In the genomic region with DNA sequence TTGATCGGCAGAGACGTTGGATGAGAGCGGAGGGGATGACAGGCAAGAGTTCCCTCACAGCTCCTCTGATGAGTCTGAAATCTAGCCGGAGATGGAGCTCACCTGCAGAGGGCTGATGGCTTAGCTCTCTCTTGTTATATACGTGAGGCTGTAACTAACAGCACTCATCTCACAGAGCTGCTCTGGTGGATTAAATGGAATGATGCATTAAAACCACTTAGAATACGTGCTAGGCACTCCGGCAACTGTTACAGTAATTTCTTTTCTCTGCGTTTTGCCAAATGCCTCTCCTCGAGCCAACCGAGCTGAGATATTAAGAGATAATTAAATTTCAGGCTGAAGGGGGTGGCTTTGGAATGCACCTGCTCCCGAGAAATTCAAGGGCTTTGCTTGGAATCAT, we compare ENCODE assay signal across 17 mouse cellular contexts.
DNase-seq lines count a peak whose midpoint lies in the region; ATAC-seq and TF ChIP-seq lines count a peak whose summit lies in the region.
"Had no signal": no experiment of that assay in that cellular context is flagged by ENCODE, and none has a peak within 500 bp of the region (broad histone marks: within the 10 kb centered on the region; RNA-seq: fewer than 3 reads in every experiment).

No protein-coding gene starts in this region.

- H3K36me3 ChIP-seq in hindbrain, embryonic 13.5 days: no peaks in the 10 kb centered on the region
- H3K36me3 ChIP-seq in hindbrain, embryonic 10.5 days: no peaks in the 10 kb centered on the region
- H3K36me3 ChIP-seq in hindbrain, embryonic 15.5 days: no peaks in the 10 kb centered on the region
- no peaks in the 10 kb centered on the region for H3K36me3 ChIP-seq in midbrain, postnatal 0 days (ENCODE audit: insufficient read depth, low read length)
- H3K36me3 ChIP-seq: G1E; limb, embryonic 15.5 days had no signal

- TF ChIP-seq POLR2A in cerebellum, adult 2 months (IDR thresholded peaks at IDR 0.05; ENCODE audit: borderline replicate concordance, insufficient read depth, low read length): no peak

- H3K4me1 ChIP-seq in cerebellum, adult 2 months (ENCODE audit: control insufficient read depth, insufficient read depth, low read length): peaks cover 24% of the 10 kb centered on the region
- H3K4me1 ChIP-seq in hindbrain, embryonic 13.5 days (replicated peaks): peaks cover 26% of the 10 kb centered on the region
- H3K4me1 ChIP-seq in hindbrain, embryonic 10.5 days (replicated peaks): 0 out of 2 replicates have a peak, but pooled peaks cover 6% of the 10 kb centered on the region
- peaks cover 22% of the 10 kb centered on the region for H3K4me1 ChIP-seq in hindbrain, embryonic 15.5 days (replicated peaks)
- H3K4me1 ChIP-seq in midbrain, postnatal 0 days (ENCODE audit: insufficient read depth, low read length): peaks cover 5% of the 10 kb centered on the region; the same call in 1 of the 2 replicates
- H3K4me1 ChIP-seq: limb, embryonic 15.5 days had no signal

- H3K9me3 ChIP-seq in hindbrain, embryonic 13.5 days: no peaks in the 10 kb centered on the region
- H3K9me3 ChIP-seq in hindbrain, embryonic 10.5 days: no peaks in the 10 kb centered on the region
- no peaks in the 10 kb centered on the region for H3K9me3 ChIP-seq in hindbrain, embryonic 15.5 days
- H3K9me3 ChIP-seq in midbrain, postnatal 0 days (ENCODE audit: low read length): no peaks in the 10 kb centered on the region
- H3K9me3 ChIP-seq: limb, embryonic 15.5 days had no signal

- 0 out of 2 replicates have a peak overlapping the region, but pooled peaks have one; percentile 5 for H3K27ac ChIP-seq in cerebellum, adult 2 months (ENCODE audit: insufficient read depth, low read length)
- H3K27ac ChIP-seq in hindbrain, embryonic 13.5 days: peak overlapping the region; percentile 67
- H3K27ac ChIP-seq in hindbrain, embryonic 10.5 days: no peak overlapping the region
- peak overlapping the region; percentile 71 for H3K27ac ChIP-seq in hindbrain, embryonic 15.5 days (replicated peaks)
- no peak overlapping the region for H3K27ac ChIP-seq in midbrain, postnatal 0 days (ENCODE audit: low read depth, low read length)
- H3K27ac ChIP-seq: limb, embryonic 15.5 days had no signal

- TF ChIP-seq CTCF in cerebellum, adult 2 months (IDR thresholded peaks at IDR 0.05; ENCODE audit: borderline replicate concordance, insufficient read depth, low read depth, low read length): no peak
- no peak; the same call in 1 of the 2 replicates for TF ChIP-seq CTCF in midbrain, postnatal 0 days (IDR thresholded peaks at IDR 0.05)

- no peak overlapping the region for H3K4me3 ChIP-seq in cerebellum, adult 2 months (replicated peaks; ENCODE audit: insufficient read depth, low read depth, low read length)
- no peak overlapping the region for H3K4me3 ChIP-seq in hindbrain, embryonic 13.5 days
- H3K4me3 ChIP-seq in hindbrain, embryonic 10.5 days: no peak overlapping the region
- no peak overlapping the region for H3K4me3 ChIP-seq in hindbrain, embryonic 15.5 days
- H3K4me3 ChIP-seq in midbrain, postnatal 0 days (ENCODE audit: low read depth, low read length): no peak overlapping the region
- H3K4me3 ChIP-seq: limb, embryonic 15.5 days had no signal

- H3K4me2 ChIP-seq in hindbrain, embryonic 13.5 days: 0 out of 2 replicates have a peak overlapping the region, but pooled peaks have one; percentile 8
- 0 out of 2 replicates have a peak overlapping the region, but pooled peaks have one; percentile 6 for H3K4me2 ChIP-seq in hindbrain, embryonic 15.5 days
- H3K4me2 ChIP-seq in midbrain, postnatal 0 days (ENCODE audit: low read depth, low read length, poor library complexity, severe bottlenecking): no peak overlapping the region
- H3K4me2 ChIP-seq: limb, embryonic 15.5 days had no signal

- 0 out of 2 replicates have a peak overlapping the region, but pooled peaks have one; percentile 30 for H3K9ac ChIP-seq in hindbrain, embryonic 13.5 days
- no peak overlapping the region for H3K9ac ChIP-seq in hindbrain, embryonic 15.5 days
- H3K9ac ChIP-seq in midbrain, postnatal 0 days (replicated peaks; ENCODE audit: low read length, poor library complexity, severe bottlenecking): no peak overlapping the region
- H3K9ac ChIP-seq: limb, embryonic 15.5 days had no signal

- peak; percentile 43 to 49 for DNase-seq in cerebellum, adult 2 months
- DNase-seq in cerebellum, adult 9-11 months: no peak
- no peak for DNase-seq in hindbrain, embryonic 10.5 days (ENCODE audit: low spot score)
- peak; percentile 49 for DNase-seq in midbrain, postnatal 0 days (ENCODE audit: low spot score)
- DNase-seq in thymus, postnatal 36 days: no peak
- DNase-seq in spleen, postnatal 4 days (ENCODE audit: low spot score in 2 of 2): no peak
- DNase-seq: gastrocnemius, postnatal 14 days; kidney, adult 9 months; kidney, postnatal 4 days; lung, postnatal 10 days; right cerebral cortex, postnatal 25 days; thymus, postnatal 4 days had no signal

- ATAC-seq in hindbrain, embryonic 13.5 days (ENCODE audit: low FRiP score): no peak
- ATAC-seq in hindbrain, embryonic 15.5 days (ENCODE audit: low FRiP score, low read depth): 0 out of 2 replicates have a peak, but pooled peaks have one; percentile 19
- no peak for ATAC-seq in midbrain, postnatal 0 days (ENCODE audit: low FRiP score)
- ATAC-seq: CD4-positive, CD25-positive, alpha-beta regulatory T cell, adult 4 months had no signal

- 18% methylated on average over 11 of the region's 11 CpGs for WGBS in cerebellum, adult 2 months
- WGBS in hindbrain, embryonic 13.5 days: 57% methylated on average over 11 of the region's 11 CpGs
- WGBS in hindbrain, embryonic 10.5 days: 86% methylated on average over 11 of the region's 11 CpGs
- 52% methylated on average over 11 of the region's 11 CpGs for WGBS in hindbrain, embryonic 15.5 days
- 55% methylated on average over 11 of the region's 11 CpGs for WGBS in midbrain, postnatal 0 days

- H3K27me3 ChIP-seq in cerebellum, adult 2 months (ENCODE audit: control insufficient read depth, insufficient read depth, low read length): no peaks in the 10 kb centered on the region
- no peaks in the 10 kb centered on the region for H3K27me3 ChIP-seq in hindbrain, embryonic 13.5 days
- H3K27me3 ChIP-seq in hindbrain, embryonic 10.5 days (ENCODE audit: insufficient read depth, poor library complexity, severe bottlenecking): no peaks in the 10 kb centered on the region
- H3K27me3 ChIP-seq in hindbrain, embryonic 15.5 days: no peaks in the 10 kb centered on the region
- no peaks in the 10 kb centered on the region for H3K27me3 ChIP-seq in midbrain, postnatal 0 days (ENCODE audit: insufficient read depth, low read length)
- H3K27me3 ChIP-seq: limb, embryonic 15.5 days had no signal

Comparison
In these comparisons a context has a peak if more than half of its experiments do, and no peak if none do; other contexts are left out.
1. DNase-seq: peak in cerebellum, adult 2 months (2 of 2) and midbrain, postnatal 0 days (single experiment); none in cerebellum, adult 9-11 months (single experiment), hindbrain, embryonic 10.5 days (single experiment), thymus, postnatal 36 days (0 of 2) and spleen, postnatal 4 days (0 of 2).
2. H3K27ac ChIP-seq: peak in cerebellum, adult 2 months (single experiment), hindbrain, embryonic 13.5 days (single experiment) and hindbrain, embryonic 15.5 days (single experiment); none in hindbrain, embryonic 10.5 days (single experiment) and midbrain, postnatal 0 days (single experiment).